Mouse (Mus musculus): ENCODE results near the gene Cldn14.

- TF ChIP-seq GATA1 (IDR thresholded peaks at IDR 0.05; ENCODE audit: borderline replicate concordance, low read length) (no peak), CTCF (IDR thresholded peaks at IDR 0.05; ENCODE audit: low read depth, low read length) (no peak), TAL1 (conservative IDR thresholded peaks at IDR 0.05; ENCODE audit: low read depth, low read length) (no peak), POLR2AphosphoS5 (IDR thresholded peaks at IDR 0.05; ENCODE audit: insufficient replicate concordance, low read depth, low read length) (no peak), GATA2 (IDR thresholded peaks at IDR 0.05; ENCODE audit: borderline replicate concordance, low read depth, low read length) (no peak)
Observed at GRCm38 (mm10) chr16:93973554-93973953, 35.1 kb downstream of the Cldn14 start.

Measured in G1E (cell line).